Mouse (Mus musculus): Measurements from ENCODE around the gene Ctsz. TPM values are rescaled to one million over a fixed set of nuclear protein-coding genes. Genes with fewer than 3 reads are reported as not detected.

The Ctsz gene
- polyA plus RNA-seq, 1 experiment from 2014 or later: 118 TPM

DNA sequence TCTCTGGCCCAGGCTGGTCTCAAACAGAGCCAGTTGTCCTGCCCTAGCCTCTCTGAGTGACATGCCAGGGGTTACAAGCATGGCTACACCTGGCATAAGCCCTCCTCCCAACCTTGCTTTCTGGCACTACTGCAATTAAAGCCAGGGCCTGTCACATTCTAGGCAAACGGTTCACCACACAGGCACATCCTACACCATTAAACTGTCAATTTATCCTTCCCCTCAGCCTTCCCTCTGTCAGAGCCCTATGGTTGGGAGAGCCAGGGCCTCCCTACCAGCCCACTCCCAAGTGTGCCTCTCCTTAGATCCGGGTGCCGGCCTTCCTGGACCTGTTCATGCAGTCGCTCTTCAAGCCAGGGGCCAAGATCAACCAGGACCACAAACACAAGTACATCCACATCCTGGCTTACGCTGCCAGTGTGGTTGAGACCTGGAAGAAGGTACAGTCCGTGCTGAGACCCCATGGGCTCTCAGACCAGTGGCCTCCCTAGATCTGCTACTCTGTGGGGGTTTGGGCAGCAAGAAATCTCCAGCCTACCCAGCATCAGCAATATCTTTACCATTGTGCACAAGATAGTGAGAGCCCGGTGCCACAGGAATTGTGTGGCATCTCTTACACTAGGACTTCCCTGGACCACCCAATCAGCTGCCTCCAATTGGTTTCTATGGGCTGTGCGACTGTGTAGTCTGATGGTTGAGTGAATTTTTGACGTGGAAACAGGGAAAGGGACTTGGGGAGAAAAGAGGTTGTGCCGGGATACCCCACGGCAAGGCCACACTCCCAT, 14.3 kb downstream of the Ctsz start:
- ATAC-seq (ENCODE audit: extremely low read depth, insufficient number of reproducible peaks, low FRiP score, low TSS enrichment): no peak
- Histone ChIP-seq H3K4me3 (no peak overlapping the region), H3K9ac (no peak overlapping the region), H3K27me3 (replicated peaks) (no peaks in the 10 kb centered on the region), H3K4me1 (no peaks in the 10 kb centered on the region), H3K9me3 (no peaks in the 10 kb centered on the region), H3K27ac (replicated peaks) (no peak overlapping the region), H3K4me2 (no peak overlapping the region), H3K36me3 (peaks cover 97% of the 10 kb centered on the region)
- WGBS: 82% methylated on average over 11 of the region's 11 CpGs

- Histone ChIP-seq H3K27ac (replicated peaks) (no peak overlapping the region), H3K36me3 (peaks cover 67% of the 10 kb centered on the region), H3K4me1 (peaks cover 18% of the 10 kb centered on the region), H3K4me2 (no peak overlapping the region), H3K9ac (no peak overlapping the region), H3K4me3 (no peak overlapping the region), H3K9me3 (no peaks in the 10 kb centered on the region), H3K27me3 (replicated peaks) (no peaks in the 10 kb centered on the region)
- WGBS: 86% methylated on average over 6 of the region's 6 CpGs
- ATAC-seq (ENCODE audit: extremely low read depth, insufficient number of reproducible peaks, low FRiP score, low TSS enrichment): no peak
Observed at GRCm38 (mm10) chr2:174421107-174421506, 17.7 kb downstream of the Ctsz start.

- WGBS: under 1% methylated on average over 40 of the region's 40 CpGs
- peak; percentile 92 for ATAC-seq (ENCODE audit: extremely low read depth, insufficient number of reproducible peaks, low FRiP score, low TSS enrichment)
- H3K36me3 ChIP-seq: peaks cover 14% of the 10 kb centered on the region
Observed at GRCm38 (mm10) chr2:174415731-174416310, 23.0 kb downstream of the Ctsz start, which contains the start of gene Nelfcd. Nelfcd (plus strand) TSS chr2:174415804.

GRCm38 (mm10) chr2:174415001-174415730, 23.7 kb downstream of the Ctsz start:
- H3K36me3 ChIP-seq: peaks cover 8% of the 10 kb centered on the region
- peak overlapping the region; percentile 89 for H3K4me3 ChIP-seq
- peaks cover 20% of the 10 kb centered on the region for H3K4me1 ChIP-seq
- H3K27ac ChIP-seq (replicated peaks): no peak overlapping the region
- no peaks in the 10 kb centered on the region for H3K27me3 ChIP-seq (replicated peaks)
- no peaks in the 10 kb centered on the region for H3K9me3 ChIP-seq
- WGBS: 41% methylated on average over 18 of the region's 18 CpGs
- peak overlapping the region; percentile 85 for H3K4me2 ChIP-seq
- no peak overlapping the region for H3K9ac ChIP-seq
- ATAC-seq (ENCODE audit: extremely low read depth, insufficient number of reproducible peaks, low FRiP score, low TSS enrichment): 0 out of 2 replicates have a peak, but pooled peaks have one; percentile 8

More at GRCm38 (mm10) chr2:174415731-174416310, 23.0 kb downstream of the Ctsz start, which contains the start of gene Nelfcd:
- H3K4me2 ChIP-seq: peak within 1 kb of the TSS; percentile 85
- H3K4me3 ChIP-seq: peak within 1 kb of the TSS; percentile 89
- H3K9ac ChIP-seq: peak within 1 kb of the TSS; percentile 96
- no peaks in the 10 kb centered on the region for H3K9me3 ChIP-seq
- H3K27ac ChIP-seq (replicated peaks): peak within 1 kb of the TSS; percentile 9; the same call in 1 of the 2 replicates
- no peaks in the 10 kb centered on the region for H3K27me3 ChIP-seq (replicated peaks)
- peaks cover 20% of the 10 kb centered on the region for H3K4me1 ChIP-seq

- no peak overlapping the region for H3K4me3 ChIP-seq
- H3K4me2 ChIP-seq: no peak overlapping the region
- H3K9ac ChIP-seq: no peak overlapping the region
- 57% methylated on average over 7 of the region's 7 CpGs for WGBS
- H3K27ac ChIP-seq (replicated peaks): no peak overlapping the region
- no peaks in the 10 kb centered on the region for H3K36me3 ChIP-seq
- no peaks in the 10 kb centered on the region for H3K9me3 ChIP-seq
- no peak for ATAC-seq (ENCODE audit: extremely low read depth, insufficient number of reproducible peaks, low FRiP score, low TSS enrichment)
- H3K27me3 ChIP-seq (replicated peaks): no peaks in the 10 kb centered on the region
- peaks cover 13% of the 10 kb centered on the region for H3K4me1 ChIP-seq
Observed at GRCm38 (mm10) chr2:174413127-174413526, 25.7 kb downstream of the Ctsz start.

DNA sequence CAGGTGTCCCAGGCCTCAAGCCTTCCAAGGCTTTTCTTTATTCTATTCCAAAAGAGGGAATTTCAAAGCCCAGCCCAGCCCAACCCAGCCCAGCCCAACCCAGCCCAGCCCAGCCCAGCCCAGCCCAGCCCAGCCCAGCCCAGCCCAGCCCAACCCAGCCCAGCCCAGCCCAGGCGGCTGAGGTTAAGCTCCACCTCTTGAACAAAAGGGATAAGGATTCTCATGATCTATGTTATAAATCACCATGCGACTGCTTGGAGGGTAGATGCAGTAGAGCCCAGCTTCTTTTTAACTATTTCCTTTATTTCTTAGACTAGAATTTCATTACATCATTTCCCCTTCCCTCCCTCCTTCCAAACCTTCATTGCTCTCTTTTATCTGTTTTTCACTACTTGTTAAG, 28.6 kb downstream of the Ctsz start:
- Histone ChIP-seq H3K4me2 (no peak overlapping the region), H3K9me3 (no peaks in the 10 kb centered on the region), H3K4me1 (no peaks in the 10 kb centered on the region), H3K27ac (replicated peaks) (no peak overlapping the region), H3K27me3 (replicated peaks) (no peaks in the 10 kb centered on the region), H3K36me3 (no peaks in the 10 kb centered on the region), H3K9ac (no peak overlapping the region), H3K4me3 (no peak overlapping the region)
- 45% methylated on average over 2 of the region's 2 CpGs for WGBS
- no peak for ATAC-seq (ENCODE audit: extremely low read depth, insufficient number of reproducible peaks, low FRiP score, low TSS enrichment)

GRCm38 (mm10) chr2:174400396-174400795, 38.4 kb downstream of the Ctsz start:
- WGBS: 73% methylated on average over 4 of the region's 4 CpGs
- Histone ChIP-seq H3K9me3 (no peaks in the 10 kb centered on the region), H3K36me3 (no peaks in the 10 kb centered on the region), H3K9ac (no peak overlapping the region), H3K27ac (replicated peaks) (no peak overlapping the region), H3K4me3 (no peak overlapping the region), H3K4me2 (no peak overlapping the region), H3K27me3 (replicated peaks) (no peaks in the 10 kb centered on the region), H3K4me1 (no peaks in the 10 kb centered on the region)
- no peak for ATAC-seq (ENCODE audit: extremely low read depth, insufficient number of reproducible peaks, low FRiP score, low TSS enrichment)

DNA sequence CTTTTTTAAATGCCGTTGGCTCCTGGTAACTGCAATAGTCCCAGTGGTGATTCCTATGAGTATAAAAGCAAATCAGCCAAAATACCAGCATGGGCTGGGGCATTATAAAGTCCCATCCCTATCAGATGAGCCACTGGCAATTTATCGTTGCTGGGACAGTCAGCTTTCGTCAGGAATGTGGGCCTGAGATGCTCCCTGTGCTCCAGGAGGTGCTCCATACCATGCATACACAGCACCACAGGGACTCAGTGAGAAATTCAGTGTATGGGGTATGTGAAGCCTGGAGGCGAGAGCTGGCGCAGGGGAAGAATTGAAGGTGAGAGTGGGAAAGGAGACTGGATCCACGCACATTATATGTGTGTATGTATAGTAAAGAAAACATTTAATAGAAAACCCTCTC, 41.0 kb downstream of the Ctsz start:
- no peak overlapping the region for H3K4me2 ChIP-seq
- H3K4me3 ChIP-seq: no peak overlapping the region
- no peaks in the 10 kb centered on the region for H3K36me3 ChIP-seq
- H3K27ac ChIP-seq (replicated peaks): no peak overlapping the region
- 76% methylated on average over 6 of the region's 6 CpGs for WGBS
- no peaks in the 10 kb centered on the region for H3K9me3 ChIP-seq
- no peaks in the 10 kb centered on the region for H3K27me3 ChIP-seq (replicated peaks)
- no peak for ATAC-seq (ENCODE audit: extremely low read depth, insufficient number of reproducible peaks, low FRiP score, low TSS enrichment)
- no peaks in the 10 kb centered on the region for H3K4me1 ChIP-seq
- no peak overlapping the region for H3K9ac ChIP-seq

- no peak for ATAC-seq (ENCODE audit: extremely low read depth, insufficient number of reproducible peaks, low FRiP score, low TSS enrichment)
- no peaks in the 10 kb centered on the region for H3K9me3 ChIP-seq
- no peak overlapping the region for H3K4me2 ChIP-seq
- no peaks in the 10 kb centered on the region for H3K36me3 ChIP-seq
- no peak overlapping the region for H3K9ac ChIP-seq
- H3K27me3 ChIP-seq (replicated peaks): no peaks in the 10 kb centered on the region
- no peak overlapping the region for H3K27ac ChIP-seq (replicated peaks)
- H3K4me1 ChIP-seq: no peaks in the 10 kb centered on the region
- 86% methylated on average over 1 of the region's 1 CpGs for WGBS
- no peak overlapping the region for H3K4me3 ChIP-seq
Observed at GRCm38 (mm10) chr2:174397065-174397464, 41.8 kb downstream of the Ctsz start.

DNA sequence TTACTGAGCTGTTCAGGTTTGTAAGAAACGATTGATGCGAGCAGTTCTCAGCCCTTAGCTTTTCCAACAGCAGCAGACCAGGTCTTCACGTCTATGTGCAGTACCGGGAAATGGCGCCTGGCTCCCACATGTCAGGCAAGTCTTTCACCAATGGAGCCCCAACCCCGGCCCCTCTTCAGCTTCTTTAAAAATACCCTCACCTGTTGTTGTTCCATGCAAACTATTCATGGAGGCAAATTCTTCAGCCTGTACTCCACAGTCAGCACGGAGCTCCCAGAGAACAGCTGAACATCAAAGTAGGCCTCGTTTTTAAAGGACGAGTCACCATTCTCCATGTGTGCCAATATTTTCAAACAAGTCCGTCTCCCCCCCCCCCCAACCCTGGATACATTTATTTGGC, 42.2 kb downstream of the Ctsz start:
- Histone ChIP-seq H3K4me1 (no peaks in the 10 kb centered on the region), H3K27ac (replicated peaks) (no peak overlapping the region), H3K27me3 (replicated peaks) (no peaks in the 10 kb centered on the region), H3K9me3 (no peaks in the 10 kb centered on the region), H3K4me3 (no peak overlapping the region), H3K9ac (no peak overlapping the region), H3K4me2 (no peak overlapping the region), H3K36me3 (no peaks in the 10 kb centered on the region)
- no peak for ATAC-seq (ENCODE audit: extremely low read depth, insufficient number of reproducible peaks, low FRiP score, low TSS enrichment)
- 85% methylated on average over 10 of the region's 10 CpGs for WGBS

DNA sequence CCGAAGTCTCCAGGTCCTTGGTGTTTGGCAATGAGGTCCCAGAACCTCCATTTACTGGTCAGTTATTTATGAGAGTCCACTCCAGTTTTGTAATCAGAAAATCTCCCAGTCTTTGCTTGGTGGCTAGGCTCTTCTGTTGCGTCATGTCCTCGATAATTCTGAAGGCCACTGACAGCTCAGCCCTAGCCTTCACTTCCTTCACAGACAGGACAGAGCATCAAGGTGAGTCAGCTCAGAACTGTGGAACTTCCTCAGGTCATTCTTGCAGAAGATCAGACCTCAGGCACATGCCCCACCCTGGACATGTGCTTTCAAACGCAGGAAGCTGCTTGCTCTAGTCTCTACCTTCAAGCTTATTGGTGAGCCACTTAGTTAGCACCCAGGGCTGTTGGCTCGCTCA, 45.5 kb downstream of the Ctsz start:
- Histone ChIP-seq H3K4me3 (no peak overlapping the region), H3K27me3 (replicated peaks) (no peaks in the 10 kb centered on the region), H3K27ac (replicated peaks) (no peak overlapping the region), H3K4me1 (no peaks in the 10 kb centered on the region), H3K9ac (no peak overlapping the region), H3K36me3 (no peaks in the 10 kb centered on the region), H3K9me3 (no peaks in the 10 kb centered on the region), H3K4me2 (no peak overlapping the region)
- ATAC-seq (ENCODE audit: extremely low read depth, insufficient number of reproducible peaks, low FRiP score, low TSS enrichment): no peak
- WGBS: 65% methylated on average over 5 of the region's 5 CpGs

All from heart, embryonic 13.5 days (tissue).